Mouse (Mus musculus): Measurements from ENCODE around the gene Bcl7c. TPM values are rescaled to one million over a fixed set of nuclear protein-coding genes. Genes with fewer than 3 reads are reported as not detected.

The Bcl7c gene
- total RNA-seq, 2 experiments from 2014 or later: 55.1 to 55.9 TPM

DNA sequence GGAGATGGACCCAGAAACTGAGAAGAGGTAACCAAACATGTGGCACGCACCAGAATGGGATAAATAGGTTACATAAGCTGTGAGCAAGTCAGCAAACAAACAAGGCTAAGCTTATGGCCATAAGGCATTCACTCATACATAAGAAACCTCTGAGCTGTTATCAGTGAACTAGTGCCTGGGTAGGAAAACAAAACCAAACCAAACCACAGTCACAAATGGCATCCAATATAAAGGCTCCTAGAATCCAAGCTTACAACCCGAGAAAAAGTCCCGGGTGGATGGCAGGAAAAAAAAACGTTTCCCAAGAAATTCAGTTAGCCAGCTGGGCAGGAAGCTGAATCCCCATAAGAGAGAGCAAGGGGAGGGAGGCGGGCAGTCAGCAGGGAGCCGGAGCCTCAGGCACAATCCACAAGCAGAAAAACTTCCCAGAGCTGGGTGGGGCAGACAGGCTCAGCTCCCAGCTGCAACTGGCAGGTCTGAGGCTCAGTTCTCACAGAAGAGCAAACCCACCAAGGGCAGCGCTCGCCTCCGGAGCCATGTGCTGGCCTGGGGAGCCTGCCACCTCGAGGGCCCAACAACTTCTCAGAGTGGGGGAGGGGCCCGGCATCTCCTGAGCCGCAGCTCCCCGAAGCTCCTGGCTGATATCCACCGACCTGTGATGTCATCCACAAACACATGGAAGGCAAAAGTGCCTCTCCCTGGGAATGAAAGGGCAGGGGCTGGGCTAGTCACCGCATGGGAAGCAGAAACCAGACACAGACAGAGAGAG lies 17.3 kb downstream of the Bcl7c start:
- intact Hi-C loops (cut with DNase I): no loop called here
- peak in 1 of 2 experiments; percentile 89 for DNase-seq (ENCODE audit: extremely low spot score in 1 of 2, low spot score in 2 of 2)

DNA sequence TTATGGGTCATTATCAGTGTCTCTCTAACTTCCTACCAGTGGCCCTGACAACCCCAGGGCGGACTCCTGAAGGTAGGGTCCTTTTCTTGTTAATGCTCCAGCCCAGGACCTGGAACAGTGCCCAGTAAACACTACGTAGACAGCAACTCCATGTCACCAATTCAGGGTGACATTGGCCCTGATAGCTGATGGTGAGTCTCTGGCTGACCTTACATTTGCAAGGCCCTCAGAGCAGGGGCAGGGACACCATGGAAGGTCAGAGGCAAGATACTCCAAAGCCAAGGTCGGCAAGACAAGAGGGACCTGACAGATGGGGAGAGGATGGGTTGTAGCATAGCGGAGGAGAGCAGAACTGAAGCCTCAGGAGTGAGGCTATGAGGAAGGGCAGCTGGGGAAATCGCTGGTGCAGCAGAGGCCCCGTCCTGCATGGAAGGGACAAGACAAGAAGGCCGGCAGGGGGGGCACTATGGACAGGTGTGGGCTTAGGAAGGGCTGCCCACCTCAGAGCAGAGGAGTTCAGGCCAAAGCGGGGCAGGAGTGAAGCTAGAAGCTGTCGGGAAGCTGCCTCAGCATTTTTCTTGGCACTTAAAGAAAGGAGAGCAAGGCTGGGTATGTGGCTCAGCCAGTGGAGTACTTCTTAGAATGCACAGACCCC lies 19.0 kb downstream of the Bcl7c start:
- DNase-seq (ENCODE audit: extremely low spot score in 1 of 2, low spot score in 2 of 2): no peak
- intact Hi-C loops (cut with DNase I): no loop called here

DNA sequence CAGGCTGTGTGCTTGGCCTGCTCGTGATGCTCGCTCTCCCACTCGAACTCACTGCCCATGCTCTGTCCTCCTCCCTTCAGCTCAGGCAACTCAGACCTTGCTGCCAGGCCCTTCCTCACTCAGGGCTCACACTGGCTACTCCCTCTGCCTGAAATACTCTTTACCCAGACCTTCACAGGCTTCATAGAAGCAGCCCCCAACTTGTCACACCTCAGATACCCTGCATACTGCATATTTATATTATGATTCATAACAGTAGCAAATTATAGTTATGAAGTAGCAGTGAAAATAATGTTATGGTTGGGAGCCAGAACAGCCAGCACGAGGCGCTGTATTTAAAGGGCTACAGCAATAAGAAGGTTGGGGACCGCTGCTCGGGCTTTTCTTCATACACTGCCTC lies 19.8 kb downstream of the Bcl7c start:
- intact Hi-C loops (cut with DNase I): no loop called here
- DNase-seq (ENCODE audit: extremely low spot score in 1 of 2, low spot score in 2 of 2): no peak

DNA sequence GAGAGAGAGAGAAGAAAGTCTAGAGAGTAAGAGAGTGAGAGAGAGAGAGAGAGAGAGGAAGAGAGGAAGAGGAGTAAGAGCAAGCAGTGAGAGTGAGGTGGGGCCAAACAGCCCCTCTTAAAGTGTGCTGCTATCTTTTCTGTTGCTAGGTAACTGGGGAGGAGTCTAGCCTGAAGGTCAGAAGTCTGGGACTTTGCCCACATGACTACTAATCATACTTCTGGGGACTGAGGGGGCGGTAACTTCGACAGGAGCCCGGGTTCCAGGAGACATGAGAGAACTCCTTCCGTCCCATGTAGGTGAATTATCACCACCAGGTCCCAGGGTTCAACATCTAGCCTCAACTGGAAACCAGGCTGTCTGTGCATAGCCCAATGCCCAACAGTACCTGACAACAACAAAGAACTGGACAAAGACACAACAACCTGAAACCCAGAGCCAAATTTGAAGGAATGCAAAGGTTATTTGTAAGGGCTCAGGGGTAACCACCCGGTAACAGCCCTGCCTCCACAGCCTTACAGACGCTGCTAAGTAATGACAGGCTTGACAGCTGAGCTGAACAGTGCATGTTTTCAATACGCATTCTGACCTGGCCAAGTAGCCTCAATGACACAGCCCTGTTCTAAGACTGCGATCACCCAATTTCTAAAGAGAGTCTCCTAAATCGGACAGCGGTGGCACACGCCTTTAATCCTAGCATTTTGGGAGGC lies 21.8 kb downstream of the Bcl7c start:
- intact Hi-C loops (cut with DNase I): no loop called here

DNA sequence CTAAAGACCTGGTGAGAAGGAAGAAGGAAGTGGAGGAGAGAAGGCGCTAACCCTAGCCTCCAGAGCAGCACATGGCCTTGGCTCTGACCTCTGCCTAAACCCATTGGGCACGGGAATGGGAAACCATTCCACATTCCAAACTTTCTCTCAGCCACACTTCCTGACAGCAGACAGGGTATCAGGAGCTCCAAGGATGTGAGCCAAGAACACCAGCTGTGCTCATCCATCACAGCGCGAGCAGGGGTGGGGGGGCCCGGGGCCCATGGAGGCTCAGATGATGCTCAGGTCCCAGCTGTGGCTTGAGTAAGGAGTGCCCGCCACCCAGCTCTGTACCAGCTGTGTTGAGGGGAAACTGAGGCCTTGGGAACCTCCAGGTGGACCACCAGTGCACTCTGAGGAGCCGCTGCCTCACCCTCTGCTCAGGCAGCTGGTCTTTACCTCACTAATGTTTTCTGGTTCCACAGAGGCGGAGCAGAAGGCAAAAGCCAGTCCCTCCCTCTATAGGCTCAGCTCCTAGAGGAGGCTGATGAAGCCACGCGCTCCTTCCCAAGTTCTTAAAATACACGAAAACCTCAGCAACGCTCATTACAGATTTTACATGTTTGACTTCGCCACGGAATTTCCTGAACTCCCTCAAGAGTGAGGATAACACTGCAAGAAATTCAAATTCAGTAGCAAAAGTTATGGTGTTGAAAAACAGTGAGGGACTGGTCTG lies 23.3 kb downstream of the Bcl7c start:
- intact Hi-C loops (cut with DNase I): no loop called here
- no peak for DNase-seq (ENCODE audit: extremely low spot score in 1 of 2, low spot score in 2 of 2)

More for the DNA sequence above, 21.8 kb downstream of the Bcl7c start:
- DNase-seq (ENCODE audit: extremely low spot score in 1 of 2, low spot score in 2 of 2): no peak

DNA sequence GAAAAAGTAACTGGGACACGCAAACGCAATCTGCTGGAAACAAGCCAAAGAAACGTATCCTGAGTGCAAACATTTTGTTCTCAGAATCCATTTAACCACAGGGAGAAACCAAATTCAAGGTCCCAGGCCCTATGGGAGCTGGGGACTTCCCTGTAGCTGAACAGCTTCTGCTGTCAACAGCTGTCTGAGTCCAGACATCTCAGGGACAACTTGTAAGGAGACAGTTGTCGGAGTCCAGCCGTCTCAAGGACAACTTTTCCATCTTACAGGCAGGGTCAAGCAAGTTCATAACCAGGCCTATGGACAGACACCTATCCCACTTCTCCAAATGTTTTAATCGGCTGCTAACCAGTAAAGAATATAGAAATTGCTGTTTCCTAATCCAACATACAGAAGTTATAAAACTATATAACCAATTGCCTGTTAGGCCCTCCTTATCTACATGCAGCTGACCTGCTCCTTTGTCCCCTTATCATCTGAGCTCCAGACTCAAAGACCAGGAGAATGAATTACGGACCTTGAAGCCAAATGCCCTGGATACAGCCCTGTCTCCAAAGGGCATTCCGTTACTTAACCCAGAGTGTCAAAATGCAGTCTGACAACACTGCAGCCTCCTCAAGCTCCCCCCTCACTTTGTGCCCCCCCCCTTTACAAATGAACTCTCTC lies 26.7 kb downstream of the Bcl7c start:
- no peak for DNase-seq (ENCODE audit: extremely low spot score in 1 of 2, low spot score in 2 of 2)
- intact Hi-C loops (cut with DNase I): no loop called here

DNA sequence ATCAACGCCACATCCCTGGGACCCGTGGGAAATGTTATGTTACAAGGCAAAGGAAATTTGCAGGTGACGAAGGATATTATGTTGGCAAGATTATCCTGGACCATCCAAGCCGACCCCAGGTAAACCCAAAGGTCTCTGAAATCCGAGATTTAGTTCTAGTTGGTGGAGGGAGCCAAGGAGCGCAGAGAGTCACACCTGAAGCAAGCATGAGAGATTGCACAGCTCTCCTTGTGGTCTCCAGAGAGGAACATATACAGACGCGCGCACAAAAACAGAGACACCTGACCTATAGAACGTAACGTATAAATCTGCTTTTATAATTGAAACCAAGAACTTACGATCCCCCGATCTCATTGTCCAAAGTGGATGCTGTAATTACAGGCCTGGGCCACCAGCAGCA lies 28.2 kb downstream of the Bcl7c start:
- intact Hi-C loops (cut with DNase I): no loop called here
- no peak for DNase-seq (ENCODE audit: extremely low spot score in 1 of 2, low spot score in 2 of 2)

DNA sequence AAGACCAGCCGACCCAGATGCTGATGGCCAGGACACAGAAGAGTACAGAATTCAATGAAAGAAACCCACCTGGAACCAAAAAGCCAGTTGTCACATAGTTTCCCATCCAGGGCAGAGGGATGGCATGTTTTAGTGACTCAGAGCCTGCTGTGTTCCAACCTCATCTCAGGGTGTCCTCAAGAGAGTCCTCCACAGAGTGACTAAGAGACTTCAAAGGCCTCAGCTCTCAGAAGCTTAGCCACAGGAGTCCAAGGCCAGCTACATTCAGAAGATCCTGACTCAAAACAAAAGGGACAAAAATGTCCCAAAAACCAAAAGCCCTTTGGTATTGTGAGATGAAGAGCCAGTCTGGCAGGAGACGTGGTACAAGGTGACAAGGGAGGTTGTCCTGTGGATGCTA lies 29.9 kb downstream of the Bcl7c start:
- DNase-seq (ENCODE audit: extremely low spot score in 1 of 2, low spot score in 2 of 2): no peak
- intact Hi-C loops (cut with DNase I): loop anchor here (5.0 kb wide), 2 partner anchors 33 to 68 kb away; partner anchors contain the start of gene Ctf1

DNA sequence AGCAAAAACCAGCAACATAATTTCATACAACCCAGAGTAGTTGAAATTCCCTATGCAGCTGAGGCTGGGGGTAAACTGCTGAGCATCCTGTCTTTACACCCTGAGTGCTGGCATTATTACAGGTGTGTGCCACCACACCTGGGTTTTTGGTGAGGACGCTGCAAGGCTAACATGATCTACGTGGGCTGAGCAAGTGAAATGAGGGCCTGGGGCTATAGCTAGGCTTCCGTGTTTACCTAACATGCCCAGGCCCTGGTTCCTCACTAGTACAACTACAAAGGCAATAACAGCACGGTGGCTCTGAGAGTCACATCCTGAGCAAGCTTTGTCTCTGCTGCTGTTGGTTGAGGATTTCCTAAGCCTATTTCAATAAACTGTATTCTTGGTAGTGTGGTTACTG lies 31.1 kb downstream of the Bcl7c start:
- intact Hi-C loops (cut with DNase I): loop anchor here (5.0 kb wide), 2 partner anchors 35 to 70 kb away; partner anchors contain the start of gene Ctf1
- no peak for DNase-seq (ENCODE audit: extremely low spot score in 1 of 2, low spot score in 2 of 2)

DNA sequence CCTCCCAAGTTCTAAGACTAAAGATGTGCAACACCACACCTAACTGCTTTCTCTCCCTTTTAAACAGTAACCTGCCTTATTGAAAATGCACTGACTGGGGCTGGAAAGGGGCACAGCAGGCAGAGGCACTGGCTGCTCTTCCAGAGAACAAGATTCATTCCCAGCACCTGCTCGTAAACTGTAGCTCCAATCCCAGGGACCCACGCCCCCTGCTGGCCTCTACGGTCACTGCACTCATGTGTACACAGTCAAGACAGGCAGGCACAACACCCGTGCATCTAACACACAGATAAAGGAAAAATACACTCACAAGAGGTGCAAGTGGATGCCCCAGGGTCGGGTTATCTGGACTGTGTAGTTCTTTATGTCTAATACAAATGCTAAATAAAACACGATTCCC lies 31.7 kb downstream of the Bcl7c start:
- peak in 1 of 2 experiments; percentile 64 for DNase-seq (ENCODE audit: extremely low spot score in 1 of 2, low spot score in 2 of 2)
- intact Hi-C loops (cut with DNase I): loop anchor here (5.0 kb wide), 2 partner anchors 35 to 70 kb away; partner anchors contain the start of gene Ctf1

DNA sequence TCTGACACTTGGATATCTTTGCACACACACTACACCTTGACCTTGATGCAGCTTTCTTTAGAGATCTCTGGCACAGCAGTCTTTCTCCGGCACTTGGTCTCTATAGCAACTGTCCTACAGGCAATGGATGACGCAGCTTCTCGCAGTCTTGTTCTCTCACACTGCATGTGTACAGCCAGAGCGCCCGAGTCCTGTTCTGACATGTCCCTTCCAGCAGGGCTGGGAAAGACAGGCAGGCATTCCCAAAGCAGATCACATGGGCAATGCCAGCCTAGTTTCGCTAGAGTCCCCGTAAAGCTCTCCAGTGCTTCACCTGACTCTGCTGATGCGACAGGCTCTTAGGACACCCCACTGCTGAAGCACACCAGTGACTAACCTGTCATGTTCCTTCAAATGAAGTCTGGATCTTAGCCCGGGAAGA lies 33.3 kb downstream of the Bcl7c start:
- intact Hi-C loops (cut with DNase I): loop anchor here (5.0 kb wide), 2 partner anchors 37 to 72 kb away; partner anchors contain the start of gene Ctf1
- peak; percentile 35 to 53 for DNase-seq (ENCODE audit: extremely low spot score in 1 of 2, low spot score in 2 of 2)

DNA sequence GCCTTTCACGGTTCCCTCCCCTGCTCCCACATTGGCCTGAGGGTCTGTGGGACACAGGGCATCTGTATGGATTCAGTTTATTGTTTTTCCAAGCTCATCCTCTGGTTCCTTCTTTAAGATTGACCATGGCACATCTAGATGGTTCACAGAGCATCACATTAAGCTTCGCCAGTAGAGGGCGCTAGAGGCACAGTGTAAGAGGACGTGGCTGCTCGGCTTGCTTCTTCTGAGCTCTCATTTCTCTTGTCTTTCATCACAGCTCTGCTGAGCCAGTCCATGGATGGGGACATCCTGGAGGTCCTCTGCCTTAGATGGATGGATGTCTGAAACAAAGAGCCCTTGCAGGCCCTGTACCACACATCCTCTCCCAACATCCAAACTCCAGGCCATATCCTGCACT lies 33.8 kb downstream of the Bcl7c start:
- peak; percentile 90 to 91 for DNase-seq (ENCODE audit: extremely low spot score in 1 of 2, low spot score in 2 of 2)

DNA sequence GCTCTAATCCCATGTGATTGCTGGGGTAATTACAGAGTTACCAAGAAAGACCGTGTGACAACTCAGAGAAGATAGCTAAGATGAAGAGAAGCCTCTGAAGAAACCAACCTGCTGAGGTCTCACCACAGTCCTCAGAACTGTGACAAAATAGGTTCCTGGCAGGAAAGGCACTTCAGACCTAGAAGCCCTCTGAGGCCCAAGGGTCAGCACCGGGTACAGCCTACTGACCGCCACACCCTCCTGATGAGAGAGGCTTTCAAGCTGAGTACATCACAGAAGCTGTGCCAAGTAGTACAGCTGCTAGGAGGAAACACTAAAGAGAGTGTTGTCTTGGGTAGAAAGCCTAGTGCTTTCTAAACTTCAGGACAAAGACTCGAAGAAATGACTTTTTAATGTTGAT lies 36.0 kb downstream of the Bcl7c start:
- intact Hi-C loops (cut with DNase I): no loop called here
- no peak for DNase-seq (ENCODE audit: extremely low spot score in 1 of 2, low spot score in 2 of 2)

More for the DNA sequence above, 33.8 kb downstream of the Bcl7c start:
- intact Hi-C loops (cut with DNase I): loop anchor here (5.0 kb wide), 2 partner anchors 37 to 72 kb away; partner anchors contain the start of gene Ctf1

DNA sequence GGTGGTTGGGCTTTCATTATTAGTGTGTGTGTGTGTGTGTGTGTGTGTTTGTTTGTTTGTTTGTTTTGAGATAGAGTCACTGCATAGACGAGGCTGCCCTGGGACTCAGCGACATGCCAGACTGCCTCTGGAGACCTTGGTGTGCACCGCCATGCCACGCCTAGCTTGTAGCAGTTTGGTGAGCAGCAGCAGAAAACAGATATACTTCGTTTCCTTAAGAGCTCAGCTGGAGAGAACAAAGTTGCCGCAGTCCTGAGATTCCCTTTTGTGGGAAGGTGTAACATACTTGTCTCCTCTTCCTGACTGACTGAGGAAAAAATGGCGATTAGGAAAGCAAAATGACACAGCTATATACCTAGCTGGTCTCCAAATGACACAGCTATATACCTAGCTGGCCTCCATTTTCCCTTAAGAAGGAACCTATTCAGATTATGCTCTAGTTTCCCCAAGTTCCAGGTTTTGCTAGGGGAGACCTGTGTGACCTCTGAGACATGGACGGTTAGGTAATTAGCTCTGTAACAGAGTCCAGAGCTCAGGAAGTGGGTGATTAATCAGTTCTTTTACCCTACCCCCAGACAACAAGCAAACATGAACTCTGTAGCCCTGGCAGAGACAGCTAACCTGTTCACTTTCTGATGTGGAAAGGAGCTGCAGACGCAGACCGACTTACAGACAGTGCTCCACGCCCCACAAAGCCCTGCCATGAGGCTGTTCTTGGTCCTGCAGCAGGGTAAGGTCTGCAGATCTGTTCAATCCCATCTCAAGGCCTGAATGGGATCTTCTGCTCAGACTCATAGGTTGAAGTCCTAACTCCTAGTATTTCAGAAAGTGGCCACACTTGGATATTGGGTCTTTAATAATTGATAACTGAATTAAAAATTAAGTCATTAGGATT lies 36.6 kb downstream of the Bcl7c start:
- intact Hi-C loops (cut with DNase I): no loop called here
- DNase-seq (ENCODE audit: extremely low spot score in 1 of 2, low spot score in 2 of 2): no peak

DNA sequence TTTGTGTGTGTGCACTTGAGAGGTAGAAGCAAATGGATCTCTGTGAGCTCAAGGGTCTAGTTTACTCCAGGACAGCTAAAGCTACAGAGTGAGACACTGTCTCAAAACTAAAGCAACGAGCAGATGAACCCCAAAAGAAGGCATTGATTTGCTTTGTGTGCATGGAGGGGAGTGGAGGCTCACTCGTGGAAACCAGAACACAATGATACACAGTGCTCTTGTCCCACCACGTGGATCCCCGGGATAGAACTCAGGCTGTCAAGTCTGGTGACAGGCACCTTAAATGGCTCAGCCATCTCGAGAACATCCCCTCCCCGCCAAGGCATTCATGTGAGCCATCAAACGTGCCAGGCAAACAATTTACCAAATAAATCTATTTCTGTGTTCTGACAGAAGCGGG lies 41.6 kb downstream of the Bcl7c start:
- no peak for DNase-seq (ENCODE audit: extremely low spot score in 1 of 2, low spot score in 2 of 2)
- intact Hi-C loops (cut with DNase I): no loop called here

DNA sequence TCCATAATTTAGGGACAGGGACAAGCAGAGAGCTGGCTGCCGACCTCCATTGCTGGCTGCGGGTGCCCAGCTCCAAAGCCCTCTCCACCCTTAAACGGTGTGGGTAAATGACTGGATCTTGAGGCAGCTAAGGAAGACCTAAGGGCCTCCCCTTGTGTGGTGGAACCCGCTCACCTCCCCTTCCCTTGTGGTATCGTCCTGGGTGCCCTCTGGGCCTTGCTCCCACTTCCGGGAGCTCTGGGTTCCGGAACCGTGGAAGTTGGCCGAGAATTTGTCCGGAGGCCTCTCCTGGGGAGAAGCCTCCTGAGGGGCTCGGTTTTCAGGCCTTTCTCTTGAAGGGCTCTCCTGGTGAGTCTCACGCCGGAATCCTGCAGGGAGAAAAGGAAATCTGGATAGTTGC lies 42.1 kb downstream of the Bcl7c start:
- intact Hi-C loops (cut with DNase I): no loop called here
- no peak for DNase-seq (ENCODE audit: extremely low spot score in 1 of 2, low spot score in 2 of 2)

DNA sequence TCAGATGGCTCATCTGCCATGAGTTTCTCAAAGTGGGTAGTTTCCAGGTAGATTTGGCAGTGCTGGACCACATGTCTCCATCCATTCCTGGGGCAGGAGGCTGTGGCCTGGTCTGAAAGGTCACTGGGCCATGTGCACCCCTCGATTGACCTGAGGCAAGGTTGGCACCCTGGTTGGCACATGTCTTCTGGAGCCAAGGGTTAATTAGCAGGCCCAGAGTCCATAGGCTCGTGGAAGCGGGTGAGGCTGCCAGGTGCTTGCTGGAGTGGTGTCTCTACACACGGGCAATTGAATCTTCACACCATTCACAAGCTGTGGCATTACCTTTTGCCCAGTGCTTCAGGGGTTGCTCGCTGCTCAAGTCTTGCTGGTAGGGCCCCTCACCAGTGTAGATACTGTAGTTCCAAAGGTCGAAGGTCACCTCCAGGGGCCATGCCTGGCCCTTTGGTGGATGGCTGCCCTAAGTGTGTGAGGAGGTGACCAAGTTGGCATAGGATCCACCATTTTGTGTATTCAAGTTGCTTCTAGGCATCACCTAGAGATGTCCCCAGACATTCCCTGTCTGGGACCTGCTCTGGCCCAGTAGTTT lies 42.6 kb downstream of the Bcl7c start:
- intact Hi-C loops (cut with DNase I): no loop called here
- DNase-seq (ENCODE audit: extremely low spot score in 1 of 2, low spot score in 2 of 2): peak in 1 of 2 experiments; percentile 23
